11 mouse cellular contexts compared by ENCODE assay signal in the genomic region with DNA sequence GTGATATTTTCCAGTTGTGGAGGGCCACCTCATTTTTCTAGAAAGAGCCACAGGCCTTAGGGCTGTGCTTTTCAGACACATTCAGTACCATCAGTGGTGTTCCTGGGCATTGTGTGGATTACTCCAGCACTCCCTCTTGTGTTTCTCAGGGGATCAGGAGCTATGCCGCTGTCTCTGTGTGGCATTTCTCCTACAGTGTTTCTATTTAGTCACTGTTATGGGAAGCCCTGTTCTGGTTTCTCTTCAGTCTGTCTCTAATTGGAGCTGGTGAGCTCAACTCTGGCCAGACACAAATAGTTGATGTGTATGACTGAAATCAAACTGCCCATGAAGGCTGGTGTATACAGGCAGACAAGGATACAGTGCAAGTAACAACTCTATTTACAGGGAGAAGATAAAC.
DNase-seq lines count a peak whose midpoint lies in the region; ATAC-seq and TF ChIP-seq lines count a peak whose summit lies in the region.
"Had no signal": no experiment of that assay in that cellular context is flagged by ENCODE, and none has a peak within 500 bp of the region (broad histone marks: within the 10 kb centered on the region; RNA-seq: fewer than 3 reads in every experiment).

No protein-coding gene starts in this region.

- ATAC-seq in kidney, embryonic 16.5 days (ENCODE audit: low FRiP score, low TSS enrichment) = no peak
- ATAC-seq in intestine, postnatal 0 days = peak; percentile 41; the same call in 1 of the 2 replicates

- H3K4me2 ChIP-seq in kidney, embryonic 16.5 days (replicated peaks; ENCODE audit: low read depth, low read length) = no peak overlapping the region
- H3K4me2 ChIP-seq in intestine, postnatal 0 days (replicated peaks; ENCODE audit: low read depth) = no peak overlapping the region
- H3K4me2 ChIP-seq: embryonic facial prominence, embryonic 12.5 days had no signal

- no peaks in the 10 kb centered on the region for H3K4me1 ChIP-seq in kidney, embryonic 16.5 days (ENCODE audit: insufficient read depth, low read length)
- no peaks in the 10 kb centered on the region for H3K4me1 ChIP-seq in ES-E14 (ENCODE audit: control insufficient read depth in 2 of 2, insufficient read depth in 2 of 2, low read length in 2 of 2, poor library complexity in 1 of 2)
- H3K4me1 ChIP-seq in intestine, postnatal 0 days (replicated peaks; ENCODE audit: control insufficient read depth, insufficient read depth, low read length) = no peaks in the 10 kb centered on the region
- H3K4me1 ChIP-seq: embryonic facial prominence, embryonic 12.5 days had no signal

- no peak overlapping the region for H3K4me3 ChIP-seq in kidney, embryonic 16.5 days (ENCODE audit: low read length)
- H3K4me3 ChIP-seq in ES-E14 (ENCODE audit: insufficient read depth in 1 of 2, low read depth in 1 of 2, low read length in 2 of 2, poor library complexity in 1 of 2, severe bottlenecking in 1 of 2) = no peak overlapping the region
- H3K4me3 ChIP-seq in intestine, postnatal 0 days (ENCODE audit: low read depth, low read length) = no peak overlapping the region
- H3K4me3 ChIP-seq: embryonic facial prominence, embryonic 12.5 days had no signal

- peak; percentile 4 for DNase-seq in kidney, adult 18-20 months
- DNase-seq in 3T3-L1 (ENCODE audit: low read depth, low spot score) = peak; percentile 41
- no peak for DNase-seq in ES-E14 (ENCODE audit: low read depth, low spot score)
- no peak for DNase-seq in cerebellum, postnatal 10 days
- DNase-seq in gastrocnemius, postnatal 14 days = no peak
- DNase-seq: gastrocnemius, postnatal 36 days; thymus, postnatal 36 days had no signal

- no peak overlapping the region for H3K27ac ChIP-seq in kidney, embryonic 16.5 days (ENCODE audit: low read length)
- no peak overlapping the region for H3K27ac ChIP-seq in ES-E14 (ENCODE audit: insufficient read depth, low read depth, low read length, poor library complexity, severe bottlenecking)
- no peak overlapping the region for H3K27ac ChIP-seq in intestine, postnatal 0 days (ENCODE audit: low read depth, low read length)
- H3K27ac ChIP-seq: embryonic facial prominence, embryonic 12.5 days; macrophage had no signal

- peak; percentile 80 for TF ChIP-seq CTCF in intestine, postnatal 0 days (IDR thresholded peaks at IDR 0.05; ENCODE audit: low read depth)

- no peaks in the 10 kb centered on the region for H3K36me3 ChIP-seq in kidney, embryonic 16.5 days (ENCODE audit: insufficient read depth, low read length)
- H3K36me3 ChIP-seq in ES-E14 (ENCODE audit: control insufficient read depth, insufficient read depth, low read length, poor library complexity, severe bottlenecking) = no peaks in the 10 kb centered on the region
- H3K36me3 ChIP-seq in intestine, postnatal 0 days (ENCODE audit: control insufficient read depth, insufficient read depth) = no peaks in the 10 kb centered on the region
- H3K36me3 ChIP-seq: embryonic facial prominence, embryonic 12.5 days had no signal

- H3K27me3 ChIP-seq in kidney, embryonic 16.5 days (ENCODE audit: insufficient read depth, low read length) = no peaks in the 10 kb centered on the region
- no peaks in the 10 kb centered on the region for H3K27me3 ChIP-seq in intestine, postnatal 0 days (replicated peaks; ENCODE audit: control insufficient read depth, insufficient read depth, low read length)
- H3K27me3 ChIP-seq: embryonic facial prominence, embryonic 12.5 days had no signal

- in situ Hi-C loops in ES-E14 (cut with MboI; ENCODE audit: low sequenced_read_pairs in 2 of 2, unreplicated experiment in 2 of 2) = loop anchor here in 1 of 2 experiments (10.0 kb wide), 1 partner anchor 328 kb away; no protein-coding TSS in a partner anchor

- intact Hi-C loops in gastrocnemius, postnatal 14 days (cut with DNase I; ENCODE audit: low total_unique reads) = loop anchor here (2.0 kb wide), 1 partner anchor 324 kb away; no protein-coding TSS in a partner anchor

- WGBS in kidney, embryonic 16.5 days = 68% methylated on average over 1 of the region's 1 CpGs
- 42% methylated on average over 1 of the region's 1 CpGs for WGBS in intestine, postnatal 0 days

- H3K9me3 ChIP-seq in kidney, embryonic 16.5 days (ENCODE audit: low read length) = no peaks in the 10 kb centered on the region
- no peaks in the 10 kb centered on the region for H3K9me3 ChIP-seq in ES-E14 (ENCODE audit: control insufficient read depth, insufficient read depth, low read depth, low read length)
- H3K9me3 ChIP-seq in intestine, postnatal 0 days (ENCODE audit: control insufficient read depth) = no peaks in the 10 kb centered on the region
- H3K9me3 ChIP-seq: embryonic facial prominence, embryonic 12.5 days had no signal

- no peak overlapping the region for H3K9ac ChIP-seq in kidney, embryonic 16.5 days (replicated peaks; ENCODE audit: low read length)
- no peak overlapping the region for H3K9ac ChIP-seq in ES-E14 (ENCODE audit: insufficient read depth, low read depth, low read length, poor library complexity, severe bottlenecking)
- H3K9ac ChIP-seq in intestine, postnatal 0 days (ENCODE audit: low read depth, low read length) = no peak overlapping the region
- H3K9ac ChIP-seq: embryonic facial prominence, embryonic 12.5 days had no signal

TF ChIP-seq in ES-E14, 5 proteins besides CTCF, POLR2A, EP300 and RAD21:
- TF ChIP-seq ZC3H11A (IDR thresholded peaks at IDR 0.05; ENCODE audit: borderline replicate concordance, low read depth, low read length) = 0 out of 2 replicates have a peak, but pooled peaks have one; percentile 69
- TF ChIP-seq ZNF384 (IDR thresholded peaks at IDR 0.05; ENCODE audit: low read depth, low read length) = no peak
- no peak for TF ChIP-seq HCFC1 (IDR thresholded peaks at IDR 0.05; ENCODE audit: borderline replicate concordance, insufficient read depth, low read length)
- no peak for TF ChIP-seq CHD2 (IDR thresholded peaks at IDR 0.05; ENCODE audit: low read depth, low read length)
- TF ChIP-seq MAFK (IDR thresholded peaks at IDR 0.05; ENCODE audit: insufficient read depth, low read depth, low read length) = no peak

Comparison
In these comparisons a context has a peak if more than half of its experiments do, and no peak if none do; other contexts are left out.
1. DNase-seq: peak in kidney, adult 18-20 months (single experiment) and 3T3-L1 (single experiment); none in ES-E14 (single experiment), cerebellum, postnatal 10 days (0 of 2) and gastrocnemius, postnatal 14 days (single experiment).